Mouse (Mus musculus): ENCODE data around the gene Omt2b.
"Not testable (repeated sequence)": the region's sequence is repeated elsewhere in the genome, so short reads cannot be mapped to it uniquely, and the experiment has no call there.

The Omt2b gene

DNA sequence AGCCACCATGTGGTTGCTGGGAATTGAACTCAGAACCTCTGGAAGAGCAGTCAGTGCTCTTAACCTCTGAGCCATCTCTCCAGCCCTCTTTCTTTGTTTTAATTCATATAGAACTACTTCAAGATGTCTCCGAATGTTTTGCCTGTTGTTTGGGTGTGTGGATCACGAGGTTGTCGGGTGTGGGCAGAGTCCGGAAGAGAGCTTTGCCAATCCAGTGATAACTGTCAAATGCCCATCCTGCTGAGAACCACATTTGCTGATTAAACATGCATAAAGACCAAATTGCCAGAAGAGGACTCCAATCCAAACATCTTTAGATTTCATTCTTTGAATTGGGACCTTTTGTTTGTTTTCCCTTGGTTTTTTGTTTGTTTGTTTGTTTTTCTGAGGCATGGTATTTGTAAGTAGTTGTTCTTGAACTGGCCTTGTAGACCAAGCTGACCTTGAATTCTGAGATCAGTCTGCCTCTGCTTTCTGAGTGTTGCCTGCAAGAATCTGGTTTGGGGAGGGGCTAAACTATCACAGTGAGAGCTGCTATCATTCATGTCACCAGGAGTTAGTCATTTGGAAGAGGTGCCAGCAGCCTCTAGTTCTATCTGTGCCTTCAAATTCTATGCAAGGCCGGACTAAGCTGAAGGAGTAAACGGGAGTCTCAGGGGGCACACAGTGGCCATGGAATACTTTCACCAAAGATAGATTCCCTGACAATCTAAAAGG, 24.3 kb downstream of the Omt2b start:
- DNase-seq (ENCODE audit: low spot score): no peak

DNA sequence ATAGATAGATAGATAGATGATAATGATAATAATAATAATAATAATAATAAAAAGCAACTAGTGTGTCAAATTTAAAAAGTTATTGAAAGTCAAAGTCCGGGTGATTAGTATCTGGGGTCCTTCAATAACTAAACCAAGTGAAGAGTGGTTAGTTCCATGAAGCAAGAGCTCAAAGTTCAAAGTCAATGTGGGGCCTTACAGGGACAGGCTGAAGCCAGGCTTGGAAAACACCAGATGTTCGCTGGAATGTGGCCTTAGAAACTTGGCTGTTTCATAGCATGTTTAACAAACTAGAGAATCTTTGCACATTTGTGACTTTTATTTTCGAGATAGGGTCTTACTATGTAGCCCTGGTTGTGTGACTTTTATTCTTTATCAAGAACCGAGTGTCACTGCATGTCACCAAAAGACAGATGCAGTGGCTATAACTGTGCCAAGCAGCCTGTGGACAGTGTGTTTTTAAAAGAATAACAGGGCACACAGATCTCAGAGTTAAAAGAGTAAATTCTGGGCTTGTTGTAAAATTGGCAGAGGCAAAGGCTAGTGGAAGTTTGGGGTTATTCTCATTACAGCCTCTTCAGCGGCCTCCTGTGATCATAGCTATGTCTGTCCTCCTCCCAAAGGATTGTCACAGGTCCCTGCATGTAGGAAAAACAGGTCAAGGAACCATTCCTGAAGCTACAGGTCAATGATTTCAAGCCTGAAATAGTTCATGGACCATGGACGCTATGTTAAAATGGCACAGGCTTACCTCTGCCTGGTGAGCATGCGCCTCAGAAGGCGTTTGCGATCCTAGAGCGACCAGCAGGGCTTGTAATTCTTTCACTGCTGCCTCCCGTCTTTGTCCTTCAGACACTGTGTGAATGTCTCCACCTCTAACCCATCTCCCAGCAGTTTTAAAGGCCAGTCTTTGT, 27.5 kb downstream of the Omt2b start:
- DNase-seq (ENCODE audit: low spot score): peak; percentile 17

DNA sequence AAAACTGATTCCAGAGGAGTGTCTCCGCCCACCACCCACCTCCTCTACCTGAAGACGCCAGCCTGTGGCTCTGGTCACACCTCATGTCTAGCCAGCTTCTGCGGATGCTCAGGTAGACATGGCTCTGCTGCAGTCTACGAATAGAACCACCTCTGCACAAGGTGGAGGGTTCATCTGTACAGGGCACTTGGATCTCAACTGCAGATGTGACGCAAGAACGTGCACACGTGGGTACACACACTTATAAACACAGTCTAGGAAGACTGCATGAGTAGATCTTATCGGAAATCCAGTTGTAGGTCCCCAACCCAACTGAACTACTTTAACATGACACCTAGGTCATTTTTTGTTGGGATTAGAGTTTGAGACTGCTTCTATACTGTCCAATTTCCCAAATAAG, 28.2 kb downstream of the Omt2b start, which contains the start of gene Gsta2:
Gene Gsta2 (minus strand): TSS at position 178 of the 400 bp plus-strand sequence.
- DNase-seq (ENCODE audit: low spot score): no peak

DNA sequence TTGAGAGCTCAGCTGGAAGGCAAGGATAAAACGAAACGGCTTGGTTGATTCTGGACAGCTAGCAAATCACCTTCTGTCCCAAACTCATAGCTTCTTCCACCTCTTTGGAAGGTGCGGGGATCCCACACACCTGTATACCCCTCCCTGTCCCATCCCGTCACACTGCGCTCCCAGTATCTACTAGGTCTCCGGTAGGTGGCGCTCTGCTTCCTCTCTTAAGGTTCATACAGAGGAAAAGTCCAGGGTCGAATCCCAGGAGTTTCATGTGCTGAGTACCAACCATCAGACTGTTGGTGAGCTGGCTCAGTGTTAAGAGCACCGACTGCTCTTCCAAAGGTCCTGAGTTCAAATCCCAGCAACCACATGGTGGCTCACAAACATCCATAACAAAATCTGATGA, 30.7 kb downstream of the Omt2b start:
- DNase-seq (ENCODE audit: low spot score): peak; percentile 51

- no peak for DNase-seq (ENCODE audit: low spot score)
These were observed 32.5 kb downstream of the Omt2b start for GRCm38 (mm10) chr9:78359750-78360483.

- no peak for DNase-seq (ENCODE audit: low spot score)
These were observed 33.1 kb downstream of the Omt2b start for GRCm38 (mm10) chr9:78360484-78360872.

GRCm38 (mm10) chr9:78363374-78363773, 36.0 kb downstream of the Omt2b start:
- no peak for DNase-seq (ENCODE audit: low spot score)

- no peak for DNase-seq (ENCODE audit: low spot score)
These were observed 37.3 kb downstream of the Omt2b start for GRCm38 (mm10) chr9:78364701-78365100.

- no peak for DNase-seq (ENCODE audit: low spot score)
These were observed 38.6 kb downstream of the Omt2b start for GRCm38 (mm10) chr9:78365850-78366544.

DNA sequence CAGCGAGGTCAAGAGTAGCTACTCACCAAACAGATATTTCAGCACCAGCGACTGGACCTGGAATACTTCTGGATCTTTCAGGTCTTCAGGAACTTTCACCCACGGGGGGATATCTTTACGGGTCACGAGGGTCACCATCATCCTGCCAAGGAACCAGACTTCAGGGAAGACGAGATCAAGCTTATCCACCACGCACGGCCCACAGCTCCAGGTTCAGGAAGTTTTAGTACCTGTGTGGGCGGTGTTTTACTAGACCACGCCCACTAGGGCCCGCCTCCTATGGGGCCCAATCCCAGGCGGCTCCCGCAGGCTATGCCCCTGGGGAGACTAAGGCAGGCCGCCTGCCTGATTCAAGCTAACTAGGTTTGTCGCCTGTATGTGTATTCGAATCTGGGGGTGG, 40.6 kb downstream of the Omt2b start, which contains the start of gene Dppa5a:
Gene Dppa5a (minus strand): TSS at position 219 of the 400 bp plus-strand sequence.
- DNase-seq (ENCODE audit: low spot score): not testable (repeated sequence)

DNA sequence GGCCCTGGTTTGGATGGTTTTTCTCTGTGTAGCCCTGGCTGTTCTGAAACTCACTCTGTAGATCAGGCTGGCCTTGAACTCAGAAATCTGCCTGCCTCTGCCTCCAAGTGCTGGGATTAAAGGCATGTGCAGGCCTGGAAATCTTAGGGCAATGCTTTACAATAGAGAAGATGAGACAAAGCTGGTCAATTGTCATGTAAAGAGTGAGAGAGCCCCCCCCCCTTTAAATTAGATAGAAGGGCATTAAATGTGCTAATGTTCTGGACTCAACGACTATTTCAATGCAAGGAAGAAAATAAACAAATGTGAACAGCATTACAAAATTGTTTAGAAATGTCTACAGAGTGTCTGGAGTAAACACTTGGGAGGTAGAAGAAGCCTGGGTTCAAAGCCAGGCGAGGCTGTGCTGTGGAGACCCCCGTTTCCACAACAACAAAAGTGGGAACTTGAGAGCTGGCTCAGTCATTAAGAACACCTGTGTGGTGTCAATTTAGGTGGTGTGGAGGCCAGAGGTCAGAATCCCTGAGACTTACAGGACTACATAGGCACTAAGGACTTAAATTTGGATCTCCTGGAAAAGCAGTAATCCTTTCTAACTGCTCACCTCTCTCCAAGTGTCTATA, 41.4 kb downstream of the Omt2b start:
- no peak for DNase-seq (ENCODE audit: low spot score)

DNA sequence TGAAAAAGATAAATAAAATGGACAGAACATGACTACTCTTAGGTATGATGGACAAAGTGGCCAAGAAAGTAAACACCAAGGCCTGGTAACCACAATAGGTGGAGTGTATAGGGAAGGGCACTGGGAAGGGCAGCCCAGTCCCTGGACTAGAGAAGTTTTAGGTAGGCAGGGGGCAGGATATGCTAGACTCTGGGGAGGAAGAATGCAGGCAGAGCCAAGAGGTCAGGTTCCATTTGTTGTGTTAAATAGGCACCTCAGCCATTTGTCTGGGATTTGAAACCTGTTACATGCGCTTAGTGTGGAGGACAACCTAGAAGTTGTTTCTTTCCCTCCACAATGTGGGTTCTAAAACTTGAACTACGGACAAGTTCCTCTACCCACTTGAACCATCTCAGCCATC, 42.0 kb downstream of the Omt2b start:
- DNase-seq (ENCODE audit: low spot score): no peak

DNA sequence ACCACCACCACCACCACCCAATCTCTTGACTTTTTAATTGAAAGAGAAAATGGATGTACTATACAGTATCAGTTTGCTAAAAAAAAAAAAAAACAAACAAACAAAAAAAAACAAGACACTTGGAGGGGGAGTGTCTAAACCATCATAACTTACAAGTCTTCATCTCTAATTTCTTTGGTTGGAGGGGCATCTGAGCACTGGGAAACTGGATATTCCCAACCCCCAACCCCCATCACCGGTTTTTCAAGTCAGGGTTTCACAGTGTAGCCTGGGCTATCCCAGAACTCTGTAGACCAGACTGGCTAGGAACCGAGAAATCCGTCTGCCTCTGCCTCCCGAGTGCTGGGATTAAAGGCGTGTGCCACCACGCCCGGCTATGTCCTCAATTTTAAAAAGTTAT, 42.4 kb downstream of the Omt2b start:
- DNase-seq (ENCODE audit: low spot score): no peak

- no peak for DNase-seq (ENCODE audit: low spot score)
These were observed 44.1 kb downstream of the Omt2b start for GRCm38 (mm10) chr9:78371441-78371840.

DNA sequence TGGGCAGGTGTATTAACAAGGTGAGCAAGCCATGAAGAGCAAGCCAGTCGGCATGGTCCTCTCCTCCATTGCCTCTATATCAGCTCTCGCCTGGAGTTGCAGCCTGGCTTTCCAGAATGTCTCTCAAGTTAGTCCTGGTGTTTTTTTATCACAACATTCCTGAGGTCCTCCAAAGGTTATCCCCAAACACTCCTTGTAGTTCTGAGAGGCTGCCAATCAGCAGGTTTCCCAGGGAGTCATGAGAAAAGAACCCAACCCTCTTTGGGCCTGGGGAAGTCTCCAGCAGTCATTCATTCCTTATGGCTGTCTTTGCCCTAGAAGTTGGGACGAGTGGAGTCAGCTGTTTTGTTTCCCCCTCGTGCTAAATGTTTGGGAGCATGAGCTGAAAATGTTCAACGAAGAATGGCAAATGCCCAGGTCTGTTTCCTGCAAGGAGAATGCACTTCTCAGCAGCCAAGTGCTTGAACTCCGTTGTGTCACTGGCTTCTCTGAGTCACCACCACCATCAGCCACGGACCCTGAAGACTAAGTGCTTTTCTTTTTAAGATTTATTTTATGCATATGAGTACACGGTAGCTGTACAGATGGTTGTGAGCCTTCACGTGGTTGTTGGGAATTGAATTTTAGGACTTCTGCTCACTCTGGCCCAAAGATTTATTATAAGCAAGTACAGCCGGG, 45.6 kb downstream of the Omt2b start:
- DNase-seq (ENCODE audit: low spot score): no peak

- no peak for DNase-seq (ENCODE audit: low spot score)
These were observed 47.0 kb downstream of the Omt2b start for GRCm38 (mm10) chr9:78374397-78374796.

GRCm38 (mm10) chr9:78374885-78375389, 47.5 kb downstream of the Omt2b start:
- no peak for DNase-seq (ENCODE audit: low spot score)

DNA sequence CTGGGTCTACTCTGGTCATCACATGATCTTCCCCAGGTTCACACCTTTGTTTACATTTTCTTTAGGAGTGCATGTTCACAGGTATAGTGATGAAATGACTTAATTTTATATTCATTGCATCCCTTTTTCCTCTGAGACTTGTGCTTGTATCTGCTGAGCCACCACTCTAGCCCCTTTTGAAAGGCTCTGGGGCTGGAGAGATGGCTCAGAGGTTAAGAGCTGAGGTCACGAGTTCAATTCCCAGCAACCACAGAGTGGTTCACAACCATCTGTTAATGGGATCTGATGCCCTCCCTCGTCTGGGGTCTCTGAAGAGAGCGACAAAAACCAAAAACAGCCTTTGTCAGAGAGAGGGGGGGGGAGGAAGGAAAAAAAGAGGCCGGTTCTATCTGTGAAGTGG, 48.1 kb downstream of the Omt2b start:
- no peak for DNase-seq (ENCODE audit: low spot score)

- no peak for DNase-seq (ENCODE audit: low spot score)
These were observed 50.2 kb downstream of the Omt2b start for GRCm38 (mm10) chr9:78377546-78377945.

DNA sequence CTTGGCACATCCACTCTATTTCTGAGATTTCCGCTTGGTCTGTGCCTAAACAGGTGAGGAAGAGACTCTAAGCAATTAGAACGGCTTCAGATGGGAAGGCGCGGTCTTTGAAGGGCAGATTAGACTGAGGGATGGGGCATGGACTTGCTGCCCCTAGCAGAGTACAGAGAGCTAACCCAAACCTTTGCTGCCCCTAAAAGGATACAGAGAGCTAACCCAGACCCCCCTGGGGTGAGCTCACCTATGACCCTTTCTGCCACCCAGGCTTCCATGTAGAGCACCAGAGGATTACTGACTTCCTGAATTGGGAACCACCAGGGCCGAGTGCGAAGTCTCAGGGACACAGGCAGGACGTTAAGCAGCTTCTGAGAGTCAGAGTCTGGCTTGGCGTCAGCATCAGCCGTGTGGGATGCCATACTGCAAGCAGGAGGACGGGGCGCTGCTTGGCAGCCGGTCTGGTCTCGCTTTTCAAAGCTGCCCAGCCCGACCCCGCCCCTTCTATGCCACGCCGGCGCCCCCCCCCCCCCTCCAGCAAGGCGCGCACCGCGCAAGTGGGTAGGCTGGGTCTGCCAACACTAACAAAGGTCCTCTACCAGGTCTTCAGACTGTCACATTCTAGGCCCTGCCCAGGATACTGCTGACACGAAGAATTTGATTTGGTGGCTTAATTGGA, 50.9 kb downstream of the Omt2b start, which contains the start of gene Ooep:
Gene Ooep (minus strand): TSS at position 613 of the 673 bp plus-strand sequence.
- no peak for DNase-seq (ENCODE audit: low spot score)
